Mouse (Mus musculus) layer of hippocampus, postnatal 25 days (tissue): ENCODE measurements around the gene Adssl1. TPM values are rescaled to one million over a fixed set of nuclear protein-coding genes. Genes with fewer than 3 reads are reported as not detected.

Source experiments
- DNase-seq, 2 experiments: peaks; one replicate each; pipeline ENCODE4 v3.0.0; 2022; ENCODE audit warnings: mixed read lengths in 2 of 2, low spot score in 1 of 2; ENCODE audit errors: extremely low spot score in 1 of 2
- total RNA-seq, 2 experiments: library from RNA; stranded (reverse); gene quantifications; 2 replicates each; pipeline ENCODE4 v1.2.3; 2021

Gene Adssl1
- total RNA-seq = 10 to 100 TPM; 11.4 to 12.9 TPM

GRCm38 (mm10) chr12:112619686-112620353 lies at the start of gene Adssl1:
TSS of gene Adssl1 (plus strand) at chr12:112620045.
- DNase-seq = no peak

- no peak for DNase-seq
Observed at GRCm38 (mm10) chr12:112570160-112570559, 49.7 kb upstream of the Adssl1 start.

DNA sequence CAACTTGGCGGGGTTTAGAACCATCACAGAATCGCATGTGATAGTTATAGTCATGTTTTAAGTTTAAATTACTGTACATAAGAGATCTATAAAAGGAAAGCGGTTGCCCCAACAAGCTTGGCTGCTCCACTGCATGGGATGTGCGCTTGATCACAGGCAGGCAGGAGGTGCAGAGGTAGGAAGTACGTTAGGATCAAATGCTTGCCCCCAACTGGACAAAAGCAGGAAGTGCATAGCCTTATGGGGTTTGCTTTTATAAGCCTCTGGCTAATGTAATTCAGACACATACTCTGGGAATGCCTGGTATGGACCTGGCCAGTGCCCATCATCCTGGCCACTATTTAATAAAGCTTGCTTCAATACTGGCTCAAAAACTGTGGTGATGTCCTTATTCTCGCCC lies 48.8 kb upstream of the Adssl1 start:
- DNase-seq = no peak

- DNase-seq = no peak
Observed at GRCm38 (mm10) chr12:112575274-112575986, 44.4 kb upstream of the Adssl1 start.

GRCm38 (mm10) chr12:112576341-112576740 lies 43.5 kb upstream of the Adssl1 start:
- DNase-seq = no peak

GRCm38 (mm10) chr12:112576749-112577148 lies 43.1 kb upstream of the Adssl1 start:
- DNase-seq = no peak

DNA sequence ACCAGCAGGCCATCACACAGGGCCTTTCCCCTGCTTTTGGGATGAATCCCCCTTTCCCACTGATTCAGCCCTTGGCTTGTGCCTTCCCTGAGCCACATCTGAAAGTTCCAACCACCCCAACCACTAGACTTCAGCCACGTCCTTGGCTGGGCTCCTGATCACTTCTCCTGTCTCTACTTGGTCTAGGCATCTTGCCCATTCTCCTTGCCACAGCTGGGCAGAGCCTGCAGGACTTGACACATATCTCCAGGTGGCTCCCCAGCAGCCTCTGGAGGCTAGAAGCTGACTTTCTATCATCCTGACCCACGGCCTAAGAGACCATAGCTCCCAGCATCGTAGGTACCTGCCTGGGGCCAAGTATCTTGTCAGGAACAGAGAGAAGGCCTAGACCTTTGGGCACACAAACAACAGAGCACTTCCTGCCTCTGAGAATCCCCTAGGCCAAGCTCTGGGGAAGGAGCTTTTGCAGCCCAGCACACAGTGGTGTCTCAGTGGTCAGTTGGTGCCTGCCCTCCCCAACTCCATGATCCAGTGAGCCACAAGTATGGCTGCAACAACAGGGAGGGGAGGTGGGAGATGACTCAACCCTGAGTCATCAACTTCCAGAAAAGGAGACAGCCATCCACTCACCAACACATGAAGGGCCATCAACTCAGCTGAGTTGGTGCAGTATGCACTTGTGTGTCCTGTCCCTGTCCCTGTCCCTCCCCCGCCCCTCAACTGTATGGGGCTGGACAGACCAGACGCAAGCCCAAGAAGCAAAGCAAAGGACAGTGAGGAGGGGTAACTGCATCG lies 41.4 kb upstream of the Adssl1 start:
- DNase-seq = no peak

DNA sequence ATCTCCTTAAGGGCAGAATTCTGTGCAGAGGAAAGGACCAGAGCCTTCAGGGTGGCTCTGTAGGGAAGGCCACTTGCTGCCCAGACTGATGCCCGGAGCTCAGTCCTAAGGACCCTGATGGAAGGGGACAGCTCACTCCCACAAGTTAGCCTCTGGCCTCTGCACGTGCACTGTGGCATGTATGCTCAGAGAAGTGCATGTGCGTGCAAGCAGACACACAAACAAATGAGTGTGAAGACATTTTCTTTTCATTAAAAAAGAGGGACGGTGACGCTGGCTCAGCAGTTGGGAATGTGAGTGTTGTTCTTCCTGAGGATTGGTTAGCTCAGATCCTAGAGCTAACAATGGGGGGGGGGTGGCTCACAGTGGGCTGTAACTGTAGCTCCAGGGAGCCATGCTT lies 40.4 kb upstream of the Adssl1 start:
- DNase-seq = no peak

DNA sequence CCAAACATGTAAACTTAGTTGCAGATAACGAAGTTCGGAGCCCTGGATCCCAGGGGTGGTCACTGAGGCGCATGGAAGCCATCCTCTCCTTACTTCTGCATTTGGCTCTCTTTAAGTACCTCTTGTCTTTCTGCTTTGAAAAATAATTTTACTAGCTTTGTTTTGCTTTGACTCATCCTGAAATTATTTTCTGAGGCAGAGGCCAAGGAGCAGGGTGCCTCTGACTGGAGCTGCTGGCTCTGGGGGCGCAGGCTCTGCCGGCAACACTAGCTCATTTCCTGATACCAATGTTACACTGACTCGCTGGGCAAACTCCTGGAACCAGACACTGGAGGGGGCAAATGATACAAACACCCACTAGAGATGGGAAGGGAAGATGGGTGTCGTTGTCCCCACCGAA lies 39.9 kb upstream of the Adssl1 start:
- no peak for DNase-seq

DNA sequence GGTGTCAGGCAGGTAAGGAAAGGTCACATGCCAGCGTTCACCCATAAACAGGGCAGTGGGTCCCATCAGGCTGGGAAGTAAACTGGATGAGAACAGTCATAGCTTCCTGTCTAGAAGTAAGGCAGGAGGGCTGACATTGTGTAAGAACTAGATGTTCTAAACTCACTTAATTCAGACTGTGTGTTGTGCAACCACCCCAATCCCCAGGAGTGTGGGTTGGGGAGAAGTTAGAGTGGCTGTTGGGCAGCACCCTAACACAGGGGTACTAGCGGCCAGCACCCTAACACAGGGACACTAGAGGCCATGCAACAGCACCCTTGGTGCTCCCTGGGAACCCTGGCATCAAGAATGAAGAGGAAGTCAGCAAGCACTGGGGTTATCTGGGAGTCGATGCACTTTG lies 38.7 kb upstream of the Adssl1 start:
- no peak for DNase-seq

GRCm38 (mm10) chr12:112584954-112585353 lies 34.9 kb upstream of the Adssl1 start:
- no peak for DNase-seq

DNA sequence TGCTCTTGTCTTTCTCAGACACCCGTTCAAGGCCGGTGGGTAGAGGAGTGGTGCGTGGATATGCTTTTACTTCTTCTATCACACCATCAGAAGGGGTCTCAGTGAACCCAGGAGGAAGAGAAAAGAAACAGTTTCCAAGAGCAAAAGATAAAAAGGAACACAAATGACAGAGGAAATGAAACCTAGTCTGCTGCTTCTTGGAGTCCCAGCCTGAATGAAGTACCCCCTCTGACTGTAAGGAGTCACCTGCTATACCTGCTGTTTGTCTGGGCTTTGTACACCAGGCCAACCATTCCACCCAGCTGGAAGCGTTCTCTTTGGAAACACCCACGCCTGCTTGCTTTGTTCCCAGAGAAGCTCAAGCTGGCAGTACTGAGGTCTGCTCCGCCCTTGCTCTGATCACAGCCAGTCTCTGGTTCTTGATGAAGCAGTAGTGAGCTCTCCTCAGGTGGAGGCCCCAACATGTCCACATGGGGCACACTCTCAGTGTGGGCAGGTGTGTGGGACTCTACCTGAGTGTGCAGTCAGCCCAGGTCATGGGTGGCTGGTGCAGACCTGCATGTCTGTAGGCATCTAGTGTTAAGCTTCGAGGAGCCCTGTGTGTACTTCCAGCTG lies 33.8 kb upstream of the Adssl1 start:
- DNase-seq = peak in 1 of 2 experiments; percentile 40

GRCm38 (mm10) chr12:112587125-112588124 lies 32.4 kb upstream of the Adssl1 start:
- DNase-seq = no peak

DNA sequence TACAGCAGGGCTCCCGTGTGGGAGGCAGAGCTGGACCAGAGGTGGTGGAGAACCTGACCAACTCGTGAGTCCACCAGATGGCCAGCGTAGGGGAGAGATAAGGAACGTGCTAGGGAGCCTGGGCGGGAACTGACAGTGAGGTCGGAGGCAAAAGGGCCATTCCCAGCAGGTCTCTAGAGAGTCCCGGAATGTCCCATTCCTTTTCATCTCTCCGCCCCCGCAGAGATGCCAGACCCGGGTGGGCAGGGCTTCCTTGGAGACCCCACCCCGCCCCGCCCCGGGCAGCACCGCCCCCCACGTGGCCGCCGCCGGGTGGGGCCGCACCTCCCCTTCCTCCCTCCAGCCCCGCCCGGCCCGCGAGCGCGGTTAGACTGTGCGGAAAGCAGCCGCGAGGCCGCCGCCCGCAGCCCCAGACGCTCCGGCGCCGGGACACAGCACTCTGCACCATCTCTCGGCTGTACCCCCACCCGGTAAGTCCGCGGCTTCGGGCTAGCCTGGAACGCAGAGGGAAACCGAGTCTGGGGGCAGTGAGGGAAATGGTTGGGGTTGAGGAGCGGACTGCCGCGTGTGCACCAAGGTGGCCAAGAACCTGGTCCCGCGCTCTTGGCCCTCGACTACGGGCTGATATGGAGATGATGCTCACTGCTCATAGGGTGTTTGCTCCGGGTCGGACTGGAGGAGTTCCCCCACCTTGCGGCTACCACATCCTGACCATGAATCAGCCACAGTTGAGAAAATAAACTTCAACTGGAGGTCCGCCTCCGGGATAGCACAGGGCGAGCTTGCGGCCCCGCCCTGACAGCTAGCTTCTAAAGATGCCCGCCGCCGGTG lies 31.2 kb upstream of the Adssl1 start, which contains the start of gene Inf2:
Gene Inf2, plus strand, starts transcription at position 359 of the 831 bp plus-strand sequence.
- DNase-seq = peak; percentile 66 to 67

GRCm38 (mm10) chr12:112589491-112590191 lies 30.2 kb upstream of the Adssl1 start:
- DNase-seq = no peak

GRCm38 (mm10) chr12:112590566-112591239 lies 29.1 kb upstream of the Adssl1 start:
- no peak for DNase-seq

- DNase-seq = no peak
Observed at GRCm38 (mm10) chr12:112591240-112591639, 28.6 kb upstream of the Adssl1 start.
